In the genomic region with DNA sequence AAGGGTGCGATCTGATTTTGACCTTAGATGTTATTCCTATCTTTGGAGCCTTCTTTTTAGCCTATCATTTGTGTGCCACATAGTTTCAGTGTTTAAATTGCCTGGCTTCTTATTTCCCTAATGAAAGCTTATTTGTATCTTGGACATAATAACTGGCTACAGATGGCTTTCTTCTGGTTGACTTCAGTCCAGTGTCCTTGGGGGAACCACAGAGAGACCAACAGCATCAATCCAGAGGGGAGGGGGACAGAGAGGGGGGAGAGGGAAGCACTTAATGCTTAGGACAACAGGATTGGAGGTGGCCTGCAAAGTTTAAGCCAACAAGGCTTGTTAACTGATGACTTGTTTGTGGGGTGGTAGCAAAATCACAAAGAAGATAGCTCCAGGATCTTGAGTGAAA, we compare ENCODE assay signal across 13 mouse cellular contexts.
"Had no signal": no experiment of that assay in that cellular context is flagged by ENCODE, and none has a peak within 500 bp of the region (broad histone marks: within the 10 kb centered on the region; RNA-seq: fewer than 3 reads in every experiment).

No protein-coding gene starts in this region.

- DNase-seq: gastrocnemius, adult 2 months; gastrocnemius, postnatal 10 days; gastrocnemius, postnatal 25 days; heart, adult 18-20 months; heart, postnatal 10 days; heart, postnatal 4 days; kidney, adult 18-20 months; kidney, adult 8-10 months; kidney, postnatal 10 days; kidney, postnatal 25 days; kidney, postnatal 4 days; liver; liver, embryonic 13.5 days had no signal
